Mouse (Mus musculus) heart, embryonic 10.5 days (tissue): ENCODE results near the gene Crabp1. TPM values are rescaled to one million over a fixed set of nuclear protein-coding genes. Genes with fewer than 3 reads are reported as not detected.

ENCODE experiments used
- polyA plus RNA-seq: library from polyadenylated mRNA; unstranded; fragments of >200 nt; fragmentation: Nextera tagmentation; extraction: Ambion mirVana; gene quantifications from 2 replicates; pipeline ENCODE4 v1.2.1, GENCODE M21; 2016

The Crabp1 gene
- polyA plus RNA-seq, 1 experiment from 2014 or later = 204 TPM

Other genes starting within 250 kb of the Crabp1 start
- gene Sh2d7, start 225.8 kb upstream of the Crabp1 start, polyA plus RNA-seq = not detected in 2 replicates
- gene Cib2, start 204.5 kb upstream of the Crabp1 start, polyA plus RNA-seq = 2.9 and 5.5 TPM in 2 replicates
- gene Idh3a, start 178.4 kb upstream of the Crabp1 start, polyA plus RNA-seq = 348 and 488 TPM in 2 replicates
- gene Acsbg1, start 102.9 kb upstream of the Crabp1 start, polyA plus RNA-seq = 0.27 and 0.48 TPM in 2 replicates
- gene Dnaja4, start 65.9 kb upstream of the Crabp1 start, polyA plus RNA-seq = 9.7 and 16.3 TPM in 2 replicates
- 130 and 151 TPM in 2 replicates for gene Wdr61, start 30.2 kb upstream of the Crabp1 start, polyA plus RNA-seq
- 31.0 and 31.2 TPM in 2 replicates for gene Ireb2, start 99.0 kb downstream of the Crabp1 start, polyA plus RNA-seq
- gene Hykk, start 152.5 kb downstream of the Crabp1 start, polyA plus RNA-seq = 3.3 and 3.6 TPM in 2 replicates
- gene Psma4, start 186.0 kb downstream of the Crabp1 start, polyA plus RNA-seq = 269 and 307 TPM in 2 replicates
- 0.78 and 1.2 TPM in 2 replicates for gene AY074887, start 186.2 kb downstream of the Crabp1 start, polyA plus RNA-seq
- 0.22 and 0.30 TPM in 2 replicates for gene Chrna5, start 216.1 kb downstream of the Crabp1 start, polyA plus RNA-seq